Mouse (Mus musculus) spleen, postnatal 14 days (tissue): ENCODE measurements around the gene Lhfpl4.

Experiments
- DNase-seq, 2 experiments: peaks; one replicate each; pipeline ENCODE4 v3.0.0; 2021 to 2022; ENCODE audit warnings: low spot score in 2 of 2

The Lhfpl4 gene

DNA sequence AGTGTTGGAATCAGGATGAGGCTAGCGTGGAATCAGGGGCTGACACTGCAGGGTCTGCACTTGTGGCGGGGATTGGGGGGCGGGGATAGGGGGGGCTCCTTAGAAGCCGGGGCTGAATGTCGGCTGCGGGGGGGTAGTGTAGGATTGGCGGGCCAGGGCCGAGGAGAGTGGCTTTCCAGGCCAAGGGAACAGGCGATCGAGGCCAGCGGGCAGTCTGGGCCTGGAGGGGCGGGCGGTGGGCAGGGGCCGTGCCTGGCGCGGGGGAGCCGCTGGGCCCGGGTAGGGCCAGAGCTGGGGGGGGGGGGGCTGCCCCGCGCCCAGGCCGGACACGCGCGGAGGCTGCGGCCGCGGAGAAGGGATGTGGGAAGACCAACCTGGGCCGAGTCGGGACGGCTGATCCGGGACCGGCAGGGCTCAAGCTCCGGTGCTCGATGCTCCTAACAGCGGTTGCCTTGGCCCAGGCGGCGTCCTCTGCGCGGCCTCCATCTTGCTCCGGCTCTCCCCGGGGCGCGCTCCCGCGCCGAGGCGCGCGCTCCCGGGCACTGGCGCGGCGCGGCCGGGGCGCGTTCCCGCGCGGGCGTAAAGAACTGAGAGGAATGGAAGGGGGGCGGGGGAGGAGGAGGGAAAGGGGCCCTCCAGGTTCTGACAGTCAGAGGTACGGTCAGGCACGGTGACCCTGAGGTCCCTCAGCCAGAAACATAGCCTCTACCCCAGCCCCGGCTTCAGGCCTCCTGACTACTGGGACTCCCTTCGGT is at the start of gene Lhfpl4:
TSS of gene Lhfpl4 (minus strand) at position 544 of the 755 bp plus-strand sequence.
- DNase-seq = no peak

DNA sequence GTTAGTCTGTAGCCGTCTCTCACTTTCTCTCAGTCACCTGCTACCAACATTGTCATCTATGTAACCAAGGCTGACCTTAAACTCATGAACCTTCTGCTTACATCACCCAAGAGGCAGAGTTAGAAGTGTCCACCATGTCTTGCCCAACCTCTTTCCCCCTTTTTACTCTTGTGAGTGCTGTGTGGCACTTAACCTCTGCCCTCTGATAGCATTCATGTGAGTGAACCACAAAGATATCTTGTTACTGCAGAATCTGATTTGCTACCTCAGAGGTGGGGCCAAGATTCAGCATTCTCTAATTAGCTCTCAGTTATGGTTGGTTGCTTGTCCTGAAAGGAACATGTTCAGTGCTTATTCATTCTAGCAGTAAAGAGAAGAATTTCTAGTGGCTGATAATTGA is 47.6 kb upstream of the Lhfpl4 start:
- DNase-seq = no peak

DNA sequence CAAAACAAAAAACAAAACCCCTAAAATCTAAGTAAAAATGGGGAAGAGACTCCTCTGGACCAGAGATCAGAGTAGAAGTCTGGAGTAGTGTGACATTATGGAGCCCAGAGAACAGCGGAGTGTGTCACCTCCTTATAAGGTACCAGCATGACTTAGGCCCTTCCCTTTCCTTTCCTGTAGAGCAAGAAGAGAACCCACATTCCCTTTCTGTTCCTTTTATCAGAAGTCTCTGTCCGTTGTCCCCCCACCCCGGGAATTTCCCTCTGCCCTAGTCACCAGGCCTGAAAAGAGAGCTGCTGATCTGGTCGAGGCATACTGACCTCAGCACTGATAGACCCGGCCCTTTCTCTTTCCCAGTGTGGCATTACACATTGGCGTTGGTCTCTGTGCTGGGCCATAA is 43.3 kb upstream of the Lhfpl4 start:
- DNase-seq = no peak

GRCm38 (mm10) chr6:113237542-113238270 is 42.5 kb upstream of the Lhfpl4 start, which contains the start of gene Mtmr14:
TSS of gene Mtmr14 (plus strand) at chr6:113237843.
- DNase-seq = peak; percentile 99

DNA sequence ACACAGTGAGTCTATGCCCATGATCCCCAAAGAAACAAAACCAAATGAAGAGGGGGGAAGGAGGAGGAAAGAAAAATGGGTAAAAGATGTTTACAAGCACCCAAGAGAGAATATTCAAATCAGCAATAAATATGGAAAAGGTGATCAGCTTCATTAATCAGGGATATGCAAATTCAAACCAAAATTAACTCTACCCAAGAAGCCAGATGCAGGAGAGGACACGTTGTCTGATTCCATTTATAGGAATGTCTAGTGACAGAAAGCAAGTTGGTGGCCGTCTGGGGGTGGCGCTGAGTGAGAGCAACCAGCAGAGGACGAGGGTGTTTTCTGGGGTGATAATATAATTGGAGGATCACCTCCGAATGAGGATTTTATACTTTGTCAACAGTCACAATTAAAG is 40.0 kb upstream of the Lhfpl4 start:
- no peak for DNase-seq

GRCm38 (mm10) chr6:113226705-113227104 is 31.5 kb upstream of the Lhfpl4 start:
- DNase-seq = no peak

- DNase-seq = no peak
Observed at GRCm38 (mm10) chr6:113225798-113226197, 30.6 kb upstream of the Lhfpl4 start.

DNA sequence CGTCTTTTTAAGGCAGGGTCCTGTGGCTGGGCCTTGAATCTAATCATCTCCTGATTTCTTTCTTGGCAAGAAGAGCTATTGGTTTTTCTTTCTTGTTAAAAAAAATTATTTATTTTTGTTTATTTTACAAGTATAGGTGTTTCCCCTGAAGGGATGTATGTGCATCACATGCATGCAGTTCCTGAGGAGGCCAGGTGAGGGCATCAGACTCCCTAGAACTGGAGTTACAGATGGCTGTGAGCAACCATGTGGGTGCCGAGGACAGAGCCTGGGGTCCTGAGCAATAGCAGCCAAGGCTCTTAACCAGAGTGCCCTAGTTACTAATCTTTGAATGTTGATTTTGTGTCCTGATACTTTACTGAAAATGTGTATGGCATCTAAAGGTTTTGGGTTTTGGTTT is 21.1 kb upstream of the Lhfpl4 start:
- no peak for DNase-seq

DNA sequence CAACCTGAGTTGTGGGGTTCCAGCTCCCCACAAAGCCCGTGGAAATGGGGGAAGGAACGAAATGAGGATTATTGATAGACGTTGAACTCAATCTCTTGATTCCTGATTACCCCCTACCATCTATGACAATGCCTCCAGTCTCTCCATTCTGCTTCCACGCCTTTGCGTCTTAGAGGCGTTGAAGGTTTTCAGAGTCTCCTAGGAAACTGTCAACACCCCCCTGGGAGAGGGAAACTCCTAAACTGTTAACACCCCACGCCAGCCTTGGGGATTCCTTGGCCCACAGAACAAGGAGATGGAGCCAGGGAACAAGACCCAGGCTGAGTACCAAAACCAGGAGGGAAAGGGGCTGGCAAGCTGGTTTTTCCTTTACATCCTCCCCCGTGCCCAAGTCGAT is 410 bp upstream of the Lhfpl4 start:
- DNase-seq = no peak

- no peak for DNase-seq
Observed at GRCm38 (mm10) chr6:113194517-113194840, 705 bp downstream of the Lhfpl4 start.

DNA sequence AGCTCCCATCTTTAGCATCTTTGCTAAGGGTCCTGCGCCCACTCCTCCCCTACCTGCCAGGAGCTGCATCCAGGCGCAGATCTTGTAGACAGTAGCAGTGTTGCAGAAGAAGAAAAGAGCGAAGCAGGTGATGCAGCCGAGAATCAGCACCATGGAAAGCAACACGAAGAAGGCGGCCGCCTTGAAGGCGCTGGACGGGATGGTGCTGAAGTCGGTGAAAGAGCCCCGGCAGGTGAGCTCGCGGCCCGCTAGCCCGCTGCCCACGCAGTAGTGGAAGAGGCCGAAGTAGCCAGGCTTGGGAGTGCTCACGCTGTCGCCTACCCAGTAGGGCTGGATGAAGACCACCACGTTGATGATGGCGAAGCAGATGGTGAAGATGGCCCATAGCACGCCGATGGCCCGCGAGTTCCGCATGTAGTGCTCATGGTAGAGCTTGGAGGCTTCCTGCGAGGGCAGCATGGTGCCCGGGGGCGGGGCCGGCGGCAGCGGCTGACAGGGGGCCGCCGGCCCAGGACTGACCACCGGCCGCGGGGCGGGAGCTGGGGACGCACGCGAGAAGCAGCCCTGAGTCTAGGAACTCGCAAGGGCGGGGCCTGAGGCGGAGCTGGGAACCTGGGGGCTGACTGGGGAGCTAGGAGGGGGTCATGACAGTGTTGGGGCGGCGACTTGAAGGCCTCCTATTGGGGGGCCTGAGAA is 1.3 kb downstream of the Lhfpl4 start:
- peak in 1 of 2 experiments; percentile 7 for DNase-seq

DNA sequence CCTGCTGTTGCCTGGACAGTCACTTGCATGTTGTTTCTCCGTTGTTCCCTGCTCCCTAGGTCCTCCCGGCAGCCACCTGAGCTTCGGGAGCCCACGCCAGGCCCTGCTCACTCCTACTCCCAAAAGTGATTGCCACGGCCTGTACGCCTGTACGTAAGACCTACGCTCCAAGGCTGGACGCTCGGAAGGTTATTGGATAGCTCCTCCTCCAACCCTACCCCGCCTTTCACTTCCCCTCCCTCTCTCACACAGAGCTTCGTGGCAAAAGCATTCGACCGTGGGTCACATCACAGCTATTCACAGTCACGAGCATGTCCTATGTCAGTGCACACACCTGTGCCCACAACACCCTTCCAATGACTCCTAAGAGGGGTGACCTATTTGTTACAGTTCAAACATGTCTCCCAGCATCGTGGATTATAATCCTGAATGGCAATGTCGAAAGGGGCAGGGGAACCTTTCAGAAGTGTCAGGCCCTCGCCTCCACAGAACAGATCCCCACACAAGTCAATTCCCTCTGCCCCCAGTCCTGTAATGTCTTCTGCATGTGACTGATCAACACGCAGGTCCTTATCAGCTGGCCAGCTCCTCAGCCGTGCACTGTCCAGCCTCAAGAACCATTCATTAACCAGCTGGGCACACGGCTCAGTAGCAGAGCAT is 10.2 kb downstream of the Lhfpl4 start:
- no peak for DNase-seq

- DNase-seq = no peak
Observed at GRCm38 (mm10) chr6:113184163-113184562, 11.0 kb downstream of the Lhfpl4 start.

DNA sequence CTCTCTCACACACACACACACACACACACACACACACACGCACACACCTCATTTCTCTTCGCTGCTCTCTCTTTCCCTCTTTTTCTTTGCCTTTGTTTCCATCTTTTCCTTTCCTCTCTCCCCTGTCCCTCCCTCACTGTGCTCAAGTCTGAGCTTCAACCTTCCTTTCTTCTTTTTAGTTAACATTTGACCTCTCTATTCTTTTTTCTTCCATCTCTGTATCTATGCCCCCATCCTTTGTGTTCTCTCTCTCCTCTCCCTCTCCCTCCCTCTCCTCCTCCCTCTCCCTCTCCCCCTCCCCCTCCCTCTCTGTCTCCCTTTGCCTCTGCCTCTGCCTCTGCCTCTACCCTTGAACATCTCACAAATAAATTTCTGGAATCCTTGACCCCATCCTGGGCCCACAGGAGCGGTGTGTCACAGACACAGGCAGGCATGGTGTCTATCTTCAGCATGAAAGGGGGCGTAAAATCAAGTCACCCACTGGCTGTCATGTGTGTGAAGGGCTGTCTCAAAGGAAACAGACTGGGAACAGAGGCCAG is 15.9 kb downstream of the Lhfpl4 start:
- DNase-seq = no peak

DNA sequence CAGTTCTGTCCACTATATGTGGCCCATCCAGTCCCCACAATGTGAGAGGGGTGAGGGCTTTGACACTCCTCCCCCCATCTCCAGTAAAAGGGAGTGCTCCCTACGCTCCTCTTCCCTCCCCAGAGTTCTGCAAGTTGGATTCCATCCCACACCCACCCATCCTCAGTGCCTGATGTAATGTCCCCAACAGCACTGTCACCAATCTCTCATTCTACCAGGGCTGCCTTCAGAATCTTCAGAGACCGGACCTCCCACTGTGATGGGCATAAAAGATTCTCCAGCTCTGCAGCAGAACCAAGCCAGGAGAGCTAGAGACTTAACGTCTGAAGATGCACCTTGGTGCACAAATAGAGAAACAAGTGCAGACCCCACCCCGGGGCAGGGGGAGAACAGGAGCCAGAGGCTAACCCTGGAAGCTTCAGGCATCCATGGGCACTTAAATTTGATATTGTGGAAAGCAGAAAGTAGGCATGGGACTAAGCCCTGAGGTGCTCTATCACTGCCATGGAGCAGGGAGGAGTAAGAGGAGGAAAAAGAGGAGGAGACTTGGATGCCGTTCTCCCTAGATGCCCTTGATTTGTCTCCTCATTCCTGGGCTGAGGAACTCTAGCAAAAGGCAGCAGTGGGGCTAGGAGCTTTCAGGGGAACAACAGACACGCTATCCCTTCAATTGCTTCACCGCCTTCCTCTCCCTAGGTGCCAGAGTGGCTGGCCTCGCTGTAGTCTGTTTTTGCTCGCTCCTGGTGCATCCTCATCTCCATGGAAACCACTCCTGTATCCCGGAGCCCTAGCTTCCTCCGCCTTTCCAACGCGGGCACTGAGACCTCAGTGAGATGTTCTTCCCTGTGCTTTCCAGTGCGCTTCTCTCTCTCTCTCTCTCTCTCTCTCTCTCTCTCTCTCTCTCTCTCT is 16.6 kb downstream of the Lhfpl4 start:
- no peak for DNase-seq

- DNase-seq = no peak
Observed at GRCm38 (mm10) chr6:113176613-113177012, 18.6 kb downstream of the Lhfpl4 start.

- DNase-seq = no peak
Observed at GRCm38 (mm10) chr6:113175469-113175868, 19.7 kb downstream of the Lhfpl4 start.

DNA sequence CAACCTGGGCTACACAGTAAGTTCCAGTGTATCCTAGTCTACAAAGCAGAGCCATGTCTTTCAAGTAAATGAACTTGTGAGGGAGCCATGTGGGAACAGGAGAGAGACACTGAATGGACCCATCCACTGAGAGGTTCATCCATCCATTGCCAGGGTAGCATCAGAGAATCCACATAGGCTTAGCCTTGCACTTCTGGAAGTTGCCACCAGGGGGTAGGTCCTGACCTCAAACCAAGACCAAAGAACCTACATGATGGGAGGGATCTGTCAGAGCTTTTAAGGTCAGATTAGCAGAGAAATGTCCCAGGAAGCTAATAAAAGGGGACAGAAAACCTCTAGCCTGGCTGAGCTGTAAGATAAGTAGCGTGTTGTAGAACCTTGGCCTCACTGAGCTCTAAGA is 22.6 kb downstream of the Lhfpl4 start:
- peak; percentile 34 to 68 for DNase-seq

DNA sequence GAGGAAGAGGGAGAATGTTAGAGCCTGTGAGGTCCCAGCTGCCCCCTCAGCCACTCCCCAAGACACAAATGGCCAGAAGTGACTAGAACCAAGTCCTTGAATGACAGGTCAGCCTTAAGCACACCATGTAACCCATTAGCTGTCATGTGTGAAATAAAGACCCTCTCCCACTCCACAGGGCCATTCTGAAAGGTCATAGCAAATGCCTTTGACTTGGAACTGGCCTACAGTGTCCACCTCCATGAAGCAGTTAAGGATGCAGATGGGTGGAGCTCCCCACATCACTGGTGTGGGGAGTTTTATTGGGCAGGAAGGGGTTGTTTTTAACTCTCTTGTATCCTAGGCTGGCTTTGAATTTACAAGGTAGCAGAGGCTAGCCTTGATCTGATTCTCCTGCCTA is 23.2 kb downstream of the Lhfpl4 start:
- DNase-seq = no peak

GRCm38 (mm10) chr6:113170651-113171050 is 24.5 kb downstream of the Lhfpl4 start:
- DNase-seq = no peak

GRCm38 (mm10) chr6:113169852-113170251 is 25.3 kb downstream of the Lhfpl4 start:
- no peak for DNase-seq
